Mouse (Mus musculus) retina, postnatal 7 days (tissue): ENCODE measurements around the gene Dlgap1.
A peak's percentile ranks its signal among the peaks of the same experiment; 100 is the strongest.

Experiments
- DNase-seq: peaks from one replicate; pipeline ENCODE4 v3.0.0-alpha.2; 2012; ENCODE audit warnings: low read depth, low spot score

The Dlgap1 gene

GRCm38 (mm10) chr17:70755669-70756263 lies 786.9 kb downstream of the Dlgap1 start:
- DNase-seq: no peak

- no peak for DNase-seq
Observed at GRCm38 (mm10) chr17:70762001-70762400, 793.1 kb downstream of the Dlgap1 start.

- no peak for DNase-seq
Observed at GRCm38 (mm10) chr17:70762634-70763033, 793.8 kb downstream of the Dlgap1 start.

GRCm38 (mm10) chr17:70765337-70765736 lies 796.5 kb downstream of the Dlgap1 start:
- no peak for DNase-seq

- DNase-seq: no peak
Observed at GRCm38 (mm10) chr17:70765976-70766375, 797.1 kb downstream of the Dlgap1 start.

GRCm38 (mm10) chr17:70772120-70772899 lies 803.4 kb downstream of the Dlgap1 start:
- no peak for DNase-seq

- DNase-seq: no peak
Observed at GRCm38 (mm10) chr17:70779770-70780169, 810.9 kb downstream of the Dlgap1 start.

- peak; percentile 6 for DNase-seq
Observed at GRCm38 (mm10) chr17:70780726-70781689, 812.1 kb downstream of the Dlgap1 start.

- no peak for DNase-seq
Observed at GRCm38 (mm10) chr17:70783273-70783672, 814.4 kb downstream of the Dlgap1 start.

GRCm38 (mm10) chr17:70787366-70787765 lies 818.5 kb downstream of the Dlgap1 start:
- no peak for DNase-seq

GRCm38 (mm10) chr17:70790801-70791200 lies 821.9 kb downstream of the Dlgap1 start:
- DNase-seq: no peak

- no peak for DNase-seq
Observed at GRCm38 (mm10) chr17:70791596-70792275, 822.9 kb downstream of the Dlgap1 start.

- no peak for DNase-seq
Observed at GRCm38 (mm10) chr17:70794291-70794690, 825.4 kb downstream of the Dlgap1 start.

- DNase-seq: no peak
Observed at GRCm38 (mm10) chr17:70794722-70795121, 825.8 kb downstream of the Dlgap1 start.

- no peak for DNase-seq
Observed at GRCm38 (mm10) chr17:70795196-70795595, 826.3 kb downstream of the Dlgap1 start.

GRCm38 (mm10) chr17:70796940-70797772 lies 828.3 kb downstream of the Dlgap1 start:
- no peak for DNase-seq

- no peak for DNase-seq
Observed at GRCm38 (mm10) chr17:70797773-70798045, 828.8 kb downstream of the Dlgap1 start.

- no peak for DNase-seq
Observed at GRCm38 (mm10) chr17:70799266-70799665, 830.4 kb downstream of the Dlgap1 start.

GRCm38 (mm10) chr17:70802022-70802421 lies 833.1 kb downstream of the Dlgap1 start:
- no peak for DNase-seq

GRCm38 (mm10) chr17:70805866-70806265 lies 837.0 kb downstream of the Dlgap1 start:
- no peak for DNase-seq

GRCm38 (mm10) chr17:70806600-70806999 lies 837.7 kb downstream of the Dlgap1 start:
- no peak for DNase-seq
